Mouse (Mus musculus) forebrain, embryonic 16.5 days (tissue): ENCODE data around the gene Sdr39u1. TPM values are rescaled to one million over a fixed set of nuclear protein-coding genes. Genes with fewer than 3 reads are reported as not detected.

Experiments used
- ATAC-seq: fragments of 200-750 bp; cut with Nextera tagmentation; 2 replicates; pipeline ENCODE4 v1.8.0; 2017; ENCODE audit warnings: mild to moderate bottlenecking, moderate library complexity
- H3K27ac ChIP-seq: fragments of 300-500 bp; sonication (generic); 2 replicates; pipeline ENCODE4 v1.5.1; 2014; ENCODE audit warnings: low read length, control low read depth
- H3K27me3 ChIP-seq: fragments of 300-500 bp; sonication (generic); replicated peaks from 2 replicates; pipeline ENCODE4 v1.6.1; 2014; ENCODE audit warnings: low read length; ENCODE audit not compliant: control insufficient read depth, insufficient read depth
- H3K36me3 ChIP-seq: fragments of 300-500 bp; sonication (generic); 2 replicates; pipeline ENCODE4 v1.6.1; 2014; ENCODE audit not compliant: control insufficient read depth, insufficient read depth
- H3K4me1 ChIP-seq: fragments of 300-500 bp; sonication (generic); replicated peaks from 2 replicates; pipeline ENCODE4 v1.6.1; 2014; ENCODE audit warnings: low read length; ENCODE audit not compliant: control insufficient read depth, insufficient read depth
- H3K4me2 ChIP-seq: fragments of 300-500 bp; sonication (generic); 2 replicates; pipeline ENCODE4 v1.6.1; 2014; ENCODE audit warnings: mild to moderate bottlenecking, low read length, control low read depth
- H3K4me3 ChIP-seq: fragments of 300-500 bp; sonication (generic); replicated peaks from 2 replicates; pipeline ENCODE4 v1.5.1; 2014; ENCODE audit warnings: mild to moderate bottlenecking, low read length, control low read depth
- H3K9ac ChIP-seq: fragments of 300-500 bp; sonication (generic); replicated peaks from 2 replicates; pipeline ENCODE4 v1.6.1; 2014; ENCODE audit warnings: low read depth, low read length, control low read depth
- H3K9me3 ChIP-seq: fragments of 300-500 bp; sonication (generic); 2 replicates; pipeline ENCODE4 v1.6.1; 2016; ENCODE audit warnings: low read length; ENCODE audit not compliant: control insufficient read depth
- WGBS: fragments of 180-500 bp; shearing (Covaris S2); extraction: QIAGEN DNeasy Blood & Tissue Kit; methylation state at CpG from one replicate; pipeline ENCODE4 v1.1.7; 2014; 5-methylcytosine and 5-hydroxymethylcytosine counted together
- polyA plus RNA-seq: library from polyadenylated mRNA; unstranded; fragments of >200 nt; fragmentation: Nextera tagmentation; extraction: Ambion mirVana; gene quantifications from 2 replicates; pipeline ENCODE4 v1.2.1, GENCODE M21; 2015

Gene Sdr39u1
- polyA plus RNA-seq, 1 experiment from 2014 or later = 128 TPM

DNA sequence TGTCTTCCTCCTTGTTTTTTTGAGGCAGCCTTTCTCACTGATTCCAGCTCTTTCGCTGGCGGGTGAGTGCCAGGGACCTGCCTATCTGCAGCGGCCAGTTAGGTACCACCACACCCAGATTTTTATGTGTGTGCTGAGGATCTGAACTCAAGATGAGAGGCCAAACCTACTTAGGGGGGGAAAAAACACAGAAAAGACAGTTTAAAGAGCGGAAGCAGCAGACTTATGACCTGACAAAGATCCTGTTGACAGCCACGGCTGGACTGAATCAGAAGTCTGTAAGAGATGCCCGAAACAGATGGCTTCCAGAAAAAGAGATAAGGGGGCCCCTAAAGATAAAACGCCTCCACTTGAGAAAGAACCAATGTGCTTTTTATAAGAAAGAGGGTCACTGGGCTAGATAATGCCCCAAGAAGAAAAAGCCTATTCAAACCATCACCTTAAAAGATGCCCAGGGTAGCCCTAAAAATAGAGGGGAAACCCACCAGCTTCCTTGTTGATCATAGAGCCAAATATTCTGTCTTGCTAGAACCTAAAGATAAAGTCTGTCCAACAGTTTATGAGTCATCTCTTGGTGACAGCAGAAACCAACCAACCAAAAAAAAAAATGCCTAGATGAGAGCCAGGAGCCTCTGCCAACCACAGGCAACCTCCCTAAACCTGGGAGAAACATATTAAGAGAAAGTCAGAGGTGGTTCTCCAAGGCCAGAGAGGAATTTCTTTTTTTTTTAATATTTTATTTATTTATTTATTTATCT lies 22.6 kb upstream of the Sdr39u1 start:
- no peaks in the 10 kb centered on the region for H3K36me3 ChIP-seq
- no peak overlapping the region for H3K4me3 ChIP-seq
- no peak for ATAC-seq
- H3K27me3 ChIP-seq = no peaks in the 10 kb centered on the region
- H3K4me2 ChIP-seq = no peak overlapping the region
- no peaks in the 10 kb centered on the region for H3K4me1 ChIP-seq
- H3K27ac ChIP-seq = no peak overlapping the region
- no peak overlapping the region for H3K9ac ChIP-seq
- no peaks in the 10 kb centered on the region for H3K9me3 ChIP-seq
- 92% methylated on average over 7 of the region's 7 CpGs for WGBS

DNA sequence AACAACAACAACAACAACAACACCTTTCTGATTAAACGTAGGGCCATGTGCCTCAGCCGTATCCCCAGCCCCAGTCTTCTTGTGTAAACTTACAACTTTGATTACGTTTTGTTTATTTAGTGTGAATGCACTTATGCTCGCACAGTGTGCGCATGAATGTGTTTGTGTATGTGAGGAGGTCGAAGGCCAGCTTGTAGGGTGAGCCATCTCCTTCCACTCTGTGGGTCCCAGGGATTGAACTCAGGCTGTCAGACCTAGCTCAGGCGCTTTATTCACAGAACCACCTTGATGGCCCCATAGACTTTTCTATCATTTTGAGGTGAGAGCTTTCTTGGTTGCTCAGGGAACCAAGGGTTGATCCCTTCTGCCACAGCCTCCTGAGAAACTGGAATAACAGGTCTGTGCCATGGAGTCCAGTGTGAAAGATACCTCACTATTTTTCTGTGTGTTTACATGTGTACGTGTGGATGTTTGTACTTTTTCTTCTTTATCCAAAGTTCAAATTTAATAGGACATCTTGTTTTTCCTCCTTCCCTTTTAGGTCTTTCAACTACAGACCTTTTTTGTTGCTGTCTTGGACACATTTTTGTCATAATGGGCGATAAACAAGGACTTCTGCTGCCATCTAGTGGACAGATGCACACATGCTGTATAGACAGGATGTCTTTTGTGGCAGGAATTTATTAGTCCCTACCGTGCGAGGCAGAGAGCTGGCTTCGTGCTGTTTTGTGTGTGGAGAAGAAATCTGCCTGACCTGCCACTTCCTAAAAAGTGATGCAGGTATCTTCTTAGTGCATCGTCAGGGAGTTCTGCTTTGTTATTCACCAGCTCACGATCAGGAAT lies 18.4 kb upstream of the Sdr39u1 start:
- peak; percentile 88 for ATAC-seq
- no peak overlapping the region for H3K9ac ChIP-seq
- 0 out of 2 replicates have a peak overlapping the region, but pooled peaks have one; percentile 5 for H3K4me2 ChIP-seq
- H3K9me3 ChIP-seq = no peaks in the 10 kb centered on the region
- no peak overlapping the region for H3K4me3 ChIP-seq
- H3K27ac ChIP-seq = no peak overlapping the region
- H3K36me3 ChIP-seq = no peaks in the 10 kb centered on the region
- no peaks in the 10 kb centered on the region for H3K4me1 ChIP-seq
- WGBS = 42% methylated on average over 14 of the region's 14 CpGs
- H3K27me3 ChIP-seq = no peaks in the 10 kb centered on the region

DNA sequence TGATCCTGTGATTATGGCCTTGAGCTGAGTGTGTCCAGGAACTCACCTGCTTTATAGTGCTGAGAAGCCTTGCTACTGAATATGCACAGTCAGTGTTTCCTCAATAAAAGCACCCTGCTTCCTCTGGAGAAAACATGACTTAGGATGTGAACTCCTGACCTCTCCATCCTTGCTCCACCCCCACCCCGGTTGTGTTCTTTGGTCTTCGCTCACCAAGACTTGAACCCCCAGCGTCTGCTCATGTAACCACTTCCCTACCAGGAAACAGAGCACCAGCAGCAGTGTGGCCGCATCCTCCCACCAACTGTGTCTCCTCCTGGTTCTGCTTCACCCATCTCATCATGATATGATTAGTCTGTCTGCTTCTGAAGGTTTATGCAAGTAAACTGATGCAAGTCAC lies 13.3 kb upstream of the Sdr39u1 start:
- Histone ChIP-seq H3K36me3 (no peaks in the 10 kb centered on the region), H3K4me3 (no peak overlapping the region), H3K27me3 (no peaks in the 10 kb centered on the region), H3K4me1 (no peaks in the 10 kb centered on the region), H3K4me2 (no peak overlapping the region), H3K9me3 (no peaks in the 10 kb centered on the region), H3K9ac (no peak overlapping the region), H3K27ac (no peak overlapping the region)
- WGBS = 66% methylated on average over 4 of the region's 4 CpGs
- no peak for ATAC-seq

DNA sequence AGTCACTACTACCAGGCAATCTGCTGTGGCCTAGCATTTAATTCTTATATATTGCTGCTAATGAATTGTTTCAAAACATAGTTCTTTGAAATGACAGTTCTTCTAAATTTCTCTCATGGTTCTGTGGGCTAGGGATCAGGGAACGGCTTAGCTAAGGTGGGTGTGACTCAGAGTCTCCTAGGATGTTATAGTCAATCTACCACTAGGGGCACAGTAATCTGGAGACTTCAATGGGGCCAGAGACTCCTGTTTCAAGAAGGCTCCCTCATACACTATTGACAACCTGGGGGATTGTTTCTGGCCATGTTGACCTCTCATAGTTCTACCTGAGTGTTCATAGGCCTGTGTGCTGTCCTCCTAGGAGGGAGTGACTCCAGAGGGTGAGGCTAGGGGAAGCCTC lies 5.4 kb upstream of the Sdr39u1 start:
- H3K9me3 ChIP-seq = no peaks in the 10 kb centered on the region
- WGBS = 29% methylated on average over 1 of the region's 1 CpGs
- H3K4me3 ChIP-seq = no peak overlapping the region
- H3K9ac ChIP-seq = no peak overlapping the region
- no peak overlapping the region for H3K27ac ChIP-seq
- ATAC-seq = no peak
- peaks cover 7% of the 10 kb centered on the region for H3K4me1 ChIP-seq
- no peaks in the 10 kb centered on the region for H3K27me3 ChIP-seq
- H3K36me3 ChIP-seq = no peaks in the 10 kb centered on the region
- H3K4me2 ChIP-seq = no peak overlapping the region

DNA sequence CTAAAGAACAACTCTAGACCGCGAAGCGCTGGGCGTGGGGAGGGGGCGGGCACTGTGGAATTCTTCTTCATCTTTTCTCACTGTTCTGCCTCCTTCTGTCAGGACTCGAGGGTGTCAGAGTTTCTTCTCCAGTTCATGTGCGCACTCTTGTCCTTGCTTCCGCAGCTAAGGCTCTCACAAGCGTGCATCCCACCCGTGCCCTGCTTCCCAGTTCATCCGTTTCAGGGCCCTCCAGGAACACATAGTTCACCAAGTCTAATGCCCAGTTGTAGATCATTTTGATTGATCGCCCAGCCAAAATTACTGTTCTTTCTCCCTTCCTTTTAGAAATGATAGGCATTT lies 292 bp upstream of the Sdr39u1 start:
- H3K9me3 ChIP-seq = no peaks in the 10 kb centered on the region
- no peak for ATAC-seq
- H3K4me1 ChIP-seq = peaks cover 16% of the 10 kb centered on the region
- peak overlapping the region; percentile 69 for H3K9ac ChIP-seq
- no peaks in the 10 kb centered on the region for H3K27me3 ChIP-seq
- H3K4me3 ChIP-seq = peak overlapping the region; percentile 63
- peak overlapping the region; percentile 92 for H3K4me2 ChIP-seq
- peaks cover 2% of the 10 kb centered on the region; the same call in 1 of the 2 replicates for H3K36me3 ChIP-seq
- 9% methylated on average over 12 of the region's 12 CpGs for whole genome bisulfite sequencing
- peak overlapping the region; percentile 83 for H3K27ac ChIP-seq

DNA sequence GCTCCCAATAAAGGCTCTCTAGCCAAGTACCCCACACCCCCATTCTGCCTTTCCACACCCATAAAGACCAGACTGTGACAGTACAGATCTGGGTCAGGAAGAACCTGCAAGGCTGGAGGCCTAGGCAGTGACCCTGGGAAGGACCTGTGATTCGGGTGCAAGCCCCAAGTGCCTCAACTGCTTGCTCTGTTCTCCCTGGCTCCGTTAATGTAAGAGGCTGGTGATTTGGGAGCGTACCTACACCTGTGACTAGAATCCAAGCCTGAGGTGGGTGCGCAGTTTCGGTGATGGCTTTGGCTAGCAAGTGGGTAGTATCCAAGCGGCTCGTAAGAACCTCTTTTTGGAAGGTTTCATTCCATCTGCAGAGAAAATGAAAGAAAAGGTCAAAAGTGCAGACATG lies 1.1 kb downstream of the Sdr39u1 start:
- H3K27me3 ChIP-seq = no peaks in the 10 kb centered on the region
- no peak overlapping the region for H3K9ac ChIP-seq
- H3K27ac ChIP-seq = no peak overlapping the region
- H3K9me3 ChIP-seq = no peaks in the 10 kb centered on the region
- peaks cover 16% of the 10 kb centered on the region for H3K4me1 ChIP-seq
- WGBS = 93% methylated on average over 7 of the region's 7 CpGs
- ATAC-seq = no peak
- H3K36me3 ChIP-seq = peaks cover 4% of the 10 kb centered on the region; the same call in 1 of the 2 replicates
- no peak overlapping the region for H3K4me3 ChIP-seq
- H3K4me2 ChIP-seq = no peak overlapping the region

DNA sequence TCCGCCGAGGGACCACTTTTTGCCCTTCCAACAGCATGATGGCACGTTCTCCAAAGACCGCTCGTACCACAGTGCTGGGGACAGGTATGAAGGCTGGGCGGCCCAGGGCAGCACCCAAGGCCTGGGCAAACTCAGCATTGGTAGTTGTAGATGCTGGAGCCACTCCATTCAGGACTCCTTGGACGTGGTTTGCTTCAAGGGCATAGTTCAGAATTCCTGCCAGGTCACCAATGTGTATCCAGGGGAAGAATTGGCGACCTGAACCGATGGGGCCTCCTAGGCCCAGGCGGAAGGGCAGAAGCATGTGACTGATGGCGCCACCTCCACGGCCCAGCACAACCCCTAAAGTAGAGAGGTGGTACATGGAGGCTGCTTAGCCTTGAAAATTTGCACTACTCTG lies 2.4 kb downstream of the Sdr39u1 start:
- no peak for ATAC-seq
- no peak overlapping the region for H3K27ac ChIP-seq
- no peaks in the 10 kb centered on the region for H3K27me3 ChIP-seq
- no peak overlapping the region for H3K4me3 ChIP-seq
- no peak overlapping the region for H3K4me2 ChIP-seq
- peaks cover 16% of the 10 kb centered on the region for H3K4me1 ChIP-seq
- no peak overlapping the region for H3K9ac ChIP-seq
- H3K36me3 ChIP-seq = peaks cover 4% of the 10 kb centered on the region; the same call in 1 of the 2 replicates
- WGBS = 95% methylated on average over 12 of the region's 12 CpGs
- H3K9me3 ChIP-seq = no peaks in the 10 kb centered on the region

DNA sequence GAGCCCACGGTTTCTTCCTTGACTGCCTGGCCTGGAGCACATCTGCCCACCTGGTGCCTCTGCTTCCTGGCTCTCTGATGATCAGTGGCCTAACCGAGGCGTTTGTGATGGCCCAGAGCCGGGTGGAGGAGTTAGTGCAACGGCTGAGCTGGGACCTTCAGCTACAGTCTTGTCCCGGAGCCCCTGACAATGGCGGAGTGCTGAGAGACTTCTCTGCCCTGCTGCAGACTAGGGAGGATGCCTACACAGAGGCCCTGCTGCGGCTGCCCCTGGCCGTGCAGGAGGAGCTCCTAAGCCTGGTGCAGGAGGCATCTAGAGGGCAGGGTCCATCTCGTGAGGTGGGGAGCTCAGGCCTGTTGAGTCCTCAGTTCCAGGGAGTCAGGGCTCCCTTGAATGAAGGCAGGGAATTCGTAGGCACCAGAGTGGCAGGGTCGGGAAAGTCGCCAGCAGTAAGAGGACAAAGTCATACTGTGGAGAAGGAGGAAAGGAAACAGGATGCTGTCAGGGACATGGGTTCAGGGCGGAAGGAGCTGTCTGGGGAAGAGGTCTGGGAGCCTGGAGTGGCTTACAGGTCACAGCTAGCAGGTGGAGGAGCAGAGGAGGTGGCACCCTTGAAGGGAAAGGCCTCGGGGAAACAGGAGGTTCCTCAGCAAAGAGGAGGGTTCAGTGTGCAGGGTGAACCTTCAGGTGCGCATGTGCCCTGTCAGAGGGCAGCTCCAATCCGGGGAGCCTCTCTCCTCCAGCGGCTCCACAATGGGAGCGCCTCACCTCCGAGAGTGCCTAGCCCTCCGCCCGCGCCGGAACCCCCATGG lies 13.3 kb downstream of the Sdr39u1 start:
- H3K36me3 ChIP-seq = peaks cover 3% of the 10 kb centered on the region; the same call in 1 of the 2 replicates
- no peaks in the 10 kb centered on the region for H3K27me3 ChIP-seq
- 87% methylated on average over 24 of the region's 24 CpGs for WGBS
- H3K9ac ChIP-seq = no peak overlapping the region
- H3K4me2 ChIP-seq = no peak overlapping the region
- H3K4me3 ChIP-seq = no peak overlapping the region
- H3K27ac ChIP-seq = no peak overlapping the region
- no peak for ATAC-seq
- peaks cover 21% of the 10 kb centered on the region for H3K4me1 ChIP-seq
- H3K9me3 ChIP-seq = no peaks in the 10 kb centered on the region

DNA sequence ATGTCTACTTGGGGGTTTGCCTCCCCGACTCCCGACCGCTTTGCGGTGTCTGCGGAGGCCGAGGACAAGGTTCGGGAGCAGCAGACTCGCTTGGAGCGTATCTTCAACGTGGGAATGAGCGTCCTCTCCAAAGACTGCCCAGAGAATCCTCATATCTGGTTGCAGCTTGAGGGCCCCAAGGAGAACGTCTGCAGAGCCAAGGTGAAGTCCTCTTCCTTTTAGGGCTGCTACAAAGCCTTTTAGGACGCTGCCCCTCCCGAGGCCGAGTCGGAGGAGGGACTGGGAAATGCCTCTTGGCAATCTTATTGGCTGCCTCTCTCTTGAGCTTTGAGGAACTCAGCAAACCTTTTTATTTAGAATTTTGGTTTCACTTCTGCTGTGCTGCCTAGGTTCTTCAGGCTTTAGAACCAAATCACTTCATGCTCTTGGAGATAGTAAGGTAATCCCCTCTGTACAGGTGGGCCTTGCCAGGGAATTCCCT lies 14.3 kb downstream of the Sdr39u1 start:
- H3K4me2 ChIP-seq = peak overlapping the region; percentile 88
- peak overlapping the region; percentile 92 for H3K4me3 ChIP-seq
- H3K27me3 ChIP-seq = no peaks in the 10 kb centered on the region
- H3K9me3 ChIP-seq = no peaks in the 10 kb centered on the region
- peaks cover 3% of the 10 kb centered on the region; the same call in 1 of the 2 replicates for H3K36me3 ChIP-seq
- peak overlapping the region; percentile 90 for H3K9ac ChIP-seq
- 9% methylated on average over 16 of the region's 16 CpGs for WGBS
- peaks cover 21% of the 10 kb centered on the region for H3K4me1 ChIP-seq
- H3K27ac ChIP-seq = no peak overlapping the region
- no peak for ATAC-seq
